Mouse (Mus musculus): ENCODE results near the gene Cpz.
A peak's percentile ranks its signal among the peaks of the same experiment; 100 is the strongest.

Cpz gene

GRCm38 (mm10) chr5:35524381-35524780, 1.1 kb downstream of the Cpz start:
- no peak for DNase-seq

DNA sequence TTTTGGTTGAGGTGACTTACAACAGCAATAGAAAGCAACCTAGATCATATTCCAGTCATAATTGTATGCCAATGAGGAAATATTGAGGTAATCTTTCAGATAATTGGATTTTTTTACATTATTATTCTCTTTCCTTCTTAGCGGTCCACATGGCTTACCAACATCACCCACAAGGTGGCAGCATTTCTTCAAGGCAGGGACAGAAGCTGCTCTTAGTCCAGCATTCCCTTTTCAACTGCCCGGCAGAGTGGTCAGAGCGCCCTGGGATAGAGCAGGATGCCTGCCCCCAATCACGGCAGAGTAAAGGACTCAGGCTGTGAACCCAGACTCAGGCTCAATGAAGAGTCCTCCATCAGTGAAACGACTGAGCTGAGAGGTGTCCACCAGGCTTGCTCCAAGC, 1.8 kb downstream of the Cpz start:
- no peak for DNase-seq

- no peak for DNase-seq
Measured at GRCm38 (mm10) chr5:35516781-35517180, 8.7 kb downstream of the Cpz start.

- peak; percentile 17 for DNase-seq
Measured at GRCm38 (mm10) chr5:35510589-35510988, 14.9 kb downstream of the Cpz start.

DNA sequence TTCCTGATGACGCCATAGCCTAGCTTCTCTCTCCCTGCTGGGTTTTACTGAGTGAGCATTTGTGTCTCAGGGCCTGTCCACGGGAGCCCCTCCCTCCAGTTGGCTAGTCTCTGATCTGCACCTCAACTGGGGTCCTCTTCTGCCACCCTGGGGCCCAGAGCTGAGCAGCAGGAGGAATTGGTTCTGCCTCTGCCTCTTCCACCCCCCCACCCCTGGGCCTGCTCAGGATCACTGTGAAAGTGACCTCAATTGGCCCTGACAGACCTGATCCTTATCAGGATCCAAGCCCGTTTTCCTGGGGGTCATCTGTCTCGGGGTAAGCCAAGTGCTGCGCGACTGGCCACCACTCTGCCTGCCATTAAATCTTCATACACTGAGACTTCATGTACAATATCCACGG, 20.5 kb downstream of the Cpz start:
- no peak for DNase-seq

DNA sequence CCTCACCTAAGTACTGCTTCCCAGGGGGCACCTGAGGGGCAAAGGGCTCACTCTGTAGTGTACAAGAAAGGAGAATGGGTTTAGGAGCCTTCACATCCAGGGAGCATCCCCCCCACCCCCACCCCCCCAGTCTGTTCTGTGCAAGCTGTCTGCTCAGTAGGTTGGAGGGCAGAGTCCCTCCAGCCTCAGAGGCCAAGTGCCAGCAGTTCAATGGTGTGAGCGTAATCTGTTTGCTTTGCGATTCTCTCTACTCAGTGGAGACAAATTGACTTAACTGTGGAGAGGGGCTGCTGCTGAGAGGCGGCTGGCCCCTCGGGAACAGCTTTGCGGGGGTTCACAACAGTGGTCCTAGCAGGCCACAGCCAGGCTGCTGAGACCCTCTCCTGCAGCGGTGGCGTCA, 28.2 kb downstream of the Cpz start:
- DNase-seq = no peak

DNA sequence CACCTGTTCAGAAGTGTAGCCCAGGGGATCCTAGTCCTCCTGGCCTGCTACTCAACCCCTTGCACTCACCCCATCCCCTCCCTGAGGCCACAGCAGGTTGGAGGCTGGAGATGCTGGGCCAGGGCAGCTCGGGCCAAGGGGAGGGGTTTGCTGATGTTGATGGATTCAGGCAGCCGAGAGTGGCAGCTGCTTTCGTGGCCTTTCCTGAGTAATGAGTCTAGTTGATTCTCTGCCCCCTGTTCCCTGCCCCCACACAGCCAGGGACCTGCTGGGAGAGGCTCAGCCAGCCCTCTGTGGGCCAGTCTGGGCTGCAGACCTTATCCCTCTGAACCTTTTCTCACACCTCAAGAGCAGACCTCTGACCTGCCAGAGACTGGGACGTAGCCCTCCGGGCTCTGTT, 29.5 kb downstream of the Cpz start:
- DNase-seq = no peak

- no peak for DNase-seq
Measured at GRCm38 (mm10) chr5:35494773-35495390, 30.6 kb downstream of the Cpz start.

GRCm38 (mm10) chr5:35493770-35494169, 31.7 kb downstream of the Cpz start:
- no peak for DNase-seq

- DNase-seq = no peak
Measured at GRCm38 (mm10) chr5:35479521-35479920, 46.0 kb downstream of the Cpz start.

DNA sequence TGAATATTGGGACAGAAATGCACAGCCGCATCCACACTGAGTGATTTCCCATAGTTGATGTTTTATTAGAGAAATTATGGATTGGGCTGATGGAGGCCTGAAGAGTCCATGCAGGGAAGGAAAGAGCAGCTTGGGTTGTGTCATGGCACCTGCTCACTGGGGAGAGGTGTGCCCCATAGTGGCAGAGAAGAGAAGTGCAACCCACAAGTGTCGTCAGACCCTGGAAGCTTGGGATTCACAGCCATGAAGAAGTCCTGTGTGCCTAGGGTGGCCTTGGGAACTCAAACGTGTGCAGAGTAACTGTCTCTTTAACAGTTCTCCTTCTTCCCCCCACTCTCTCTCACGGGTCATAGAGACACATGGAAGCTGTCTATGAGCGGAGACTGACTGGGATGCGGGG, 50.3 kb downstream of the Cpz start:
- DNase-seq = no peak

GRCm38 (mm10) chr5:35470885-35471528, 54.5 kb downstream of the Cpz start:
- no peak for DNase-seq

- no peak for DNase-seq
Measured at GRCm38 (mm10) chr5:35465966-35466635, 59.4 kb downstream of the Cpz start.

GRCm38 (mm10) chr5:35462081-35462480, 63.4 kb downstream of the Cpz start:
- DNase-seq = no peak

DNA sequence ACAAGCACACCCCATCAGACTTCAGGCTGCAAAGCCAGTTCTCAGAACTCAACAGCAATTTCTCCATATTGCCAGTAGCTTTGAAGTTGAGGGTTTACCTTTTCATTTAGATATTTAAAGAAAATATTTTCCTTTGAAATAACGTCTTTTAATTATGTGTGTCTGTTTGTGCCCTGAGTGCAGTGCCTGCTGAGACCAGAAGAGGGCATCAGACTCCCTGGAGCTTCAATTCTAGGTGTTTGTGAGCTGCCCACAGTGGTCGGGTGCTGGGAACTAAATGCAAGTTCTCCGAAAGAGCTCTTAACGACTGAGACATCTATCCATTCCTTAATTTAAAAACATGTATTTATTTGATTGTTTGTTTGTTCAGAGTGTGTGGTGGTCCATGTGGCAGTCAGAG, 65.7 kb downstream of the Cpz start:
- DNase-seq = no peak

DNA sequence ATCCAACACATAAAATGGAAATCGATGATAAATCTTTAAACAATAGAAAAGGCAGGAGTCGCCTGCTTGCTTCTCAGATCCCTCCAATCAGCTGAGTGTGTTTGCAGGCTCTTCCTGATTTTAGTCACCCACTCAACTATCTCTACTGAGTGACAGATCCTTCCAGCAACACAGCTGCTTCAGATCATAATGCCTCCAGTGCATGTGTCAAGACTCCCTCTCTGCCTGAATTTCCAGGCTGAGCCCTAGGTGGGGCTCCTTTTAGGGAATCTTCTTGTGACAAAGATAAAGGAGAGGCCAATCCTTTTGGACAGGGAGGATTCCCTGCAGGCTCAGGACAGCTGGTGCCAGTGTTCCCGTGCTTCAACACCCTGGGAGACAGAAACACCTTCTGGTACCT, 67.2 kb downstream of the Cpz start:
- no peak for DNase-seq

DNA sequence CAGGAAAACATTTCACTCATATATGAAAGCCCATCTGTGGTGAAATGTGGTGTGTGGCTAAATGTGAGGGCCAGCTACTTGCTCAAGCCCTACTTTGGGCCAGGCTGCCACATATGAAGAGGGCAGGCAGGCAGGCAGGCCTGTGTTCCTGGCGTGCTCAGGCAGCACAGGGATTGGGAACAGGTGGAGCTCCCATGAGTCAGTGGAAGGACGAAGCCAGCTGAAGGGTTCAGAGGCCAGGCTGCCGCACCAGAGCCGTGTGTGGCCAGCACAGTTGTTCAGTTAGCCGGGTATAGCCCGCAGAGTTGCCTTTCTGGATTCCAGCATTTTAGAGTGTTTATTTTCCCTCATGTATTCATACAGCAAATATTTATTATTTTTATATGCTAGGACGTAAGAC, 68.1 kb downstream of the Cpz start:
- no peak for DNase-seq

DNA sequence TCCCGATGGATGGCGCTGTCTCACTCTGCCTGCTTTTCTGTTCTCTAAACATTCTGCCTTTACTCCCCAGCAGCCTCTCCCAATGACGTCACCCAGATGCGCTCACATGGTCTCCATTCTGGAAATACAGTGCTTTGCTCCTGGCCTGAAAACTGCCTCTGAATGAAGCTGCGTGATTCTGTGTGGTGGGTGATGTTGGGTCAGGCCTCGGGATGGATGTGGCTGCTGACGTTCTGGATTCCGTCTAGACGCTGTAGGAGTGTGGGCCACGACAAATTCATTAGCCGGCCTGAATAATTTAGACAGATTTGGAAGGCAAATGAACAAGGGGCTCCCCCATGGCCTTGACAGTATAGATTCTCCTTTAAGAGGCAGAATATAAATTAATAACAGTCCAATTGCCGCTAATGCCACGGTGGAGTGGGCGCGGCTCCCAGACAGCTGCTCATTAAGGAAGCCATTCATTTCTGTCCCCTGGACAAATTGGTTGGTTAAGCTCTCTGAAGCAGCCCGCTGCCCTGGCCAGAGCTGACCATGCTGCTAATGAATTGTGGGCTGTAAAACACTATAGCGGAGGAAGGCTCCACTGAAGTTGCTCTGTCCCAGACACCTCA, 71.2 kb downstream of the Cpz start:
- peak; percentile 16 for DNase-seq

Measured in layer of hippocampus, adult 9-11 months (tissue).